Mouse (Mus musculus) neural tube, embryonic 12.5 days (tissue): ENCODE measurements at regions not wholly inside any gene's neighbourhood (a gene's known extent, or its start where the extent isn't known, plus 50 kb on each side); places are given as distances from the start of the nearest gene placed in this dataset.

ENCODE experiments used
- ATAC-seq: fragments of 200-750 bp; cut with Nextera tagmentation; 2 replicates; pipeline ENCODE4 v1.8.0; 2017; ENCODE audit warnings: low read depth, mild to moderate bottlenecking, moderate TSS enrichment, moderate library complexity; ENCODE audit not compliant: low FRiP score
- H3K27ac ChIP-seq: fragments of 300-500 bp; sonication (generic); 2 replicates; pipeline ENCODE4 v1.5.1; 2016
- H3K27me3 ChIP-seq: fragments of 300-500 bp; sonication (generic); replicated peaks from 2 replicates; pipeline ENCODE4 v1.6.1; 2016; ENCODE audit warnings: mild to moderate bottlenecking
- H3K36me3 ChIP-seq: fragments of 300-500 bp; sonication (generic); 2 replicates; pipeline ENCODE4 v1.6.1; 2016; ENCODE audit warnings: mild to moderate bottlenecking
- H3K4me1 ChIP-seq: fragments of 300-500 bp; sonication (generic); 2 replicates; pipeline ENCODE4 v1.6.1; 2016
- H3K4me2 ChIP-seq: fragments of 300-500 bp; sonication (generic); replicated peaks from 2 replicates; pipeline ENCODE4 v1.6.1; 2016; ENCODE audit warnings: mild to moderate bottlenecking
- H3K4me3 ChIP-seq: fragments of 300-500 bp; sonication (generic); 2 replicates; pipeline ENCODE4 v1.5.1; 2016
- H3K9ac ChIP-seq: fragments of 300-500 bp; sonication (generic); 2 replicates; pipeline ENCODE4 v1.6.1; 2016; ENCODE audit warnings: mild to moderate bottlenecking
- H3K9me3 ChIP-seq: fragments of 300-500 bp; sonication (generic); 2 replicates; pipeline ENCODE4 v1.6.1; 2016; ENCODE audit warnings: mild to moderate bottlenecking
- WGBS: fragments of 180-500 bp; shearing (Covaris S2); methylation state at CpG from one replicate; pipeline ENCODE4 v1.1.7; 2016; 5-methylcytosine and 5-hydroxymethylcytosine counted together

DNA sequence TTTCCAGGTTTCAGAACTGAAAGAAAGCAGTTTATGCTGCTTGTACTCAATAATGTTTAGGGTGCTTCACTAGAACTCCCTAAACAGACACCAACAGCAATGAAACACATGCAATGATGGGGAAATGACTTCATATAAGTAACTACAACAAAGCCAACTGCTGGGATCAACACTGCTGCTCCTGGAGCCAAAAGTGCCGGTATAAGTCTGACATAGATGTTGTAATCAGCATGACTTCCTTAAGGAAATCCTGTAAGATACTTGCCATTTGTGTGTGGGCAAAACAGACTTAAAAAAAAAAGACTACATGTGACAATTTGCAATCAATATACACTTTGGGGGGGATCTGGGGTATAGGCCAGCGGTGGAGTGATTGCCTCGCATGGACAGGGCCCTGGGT lies 438.4 kb upstream of the A1bg start:
- no peaks in the 10 kb centered on the region for H3K9me3 ChIP-seq
- no peaks in the 10 kb centered on the region for H3K4me1 ChIP-seq
- H3K27ac ChIP-seq: no peak overlapping the region
- no peak for ATAC-seq
- no peak overlapping the region for H3K4me2 ChIP-seq
- H3K36me3 ChIP-seq: no peaks in the 10 kb centered on the region
- H3K4me3 ChIP-seq: no peak overlapping the region
- WGBS: 84% methylated on average over 3 of the region's 3 CpGs
- H3K9ac ChIP-seq: no peak overlapping the region
- no peaks in the 10 kb centered on the region for H3K27me3 ChIP-seq

DNA sequence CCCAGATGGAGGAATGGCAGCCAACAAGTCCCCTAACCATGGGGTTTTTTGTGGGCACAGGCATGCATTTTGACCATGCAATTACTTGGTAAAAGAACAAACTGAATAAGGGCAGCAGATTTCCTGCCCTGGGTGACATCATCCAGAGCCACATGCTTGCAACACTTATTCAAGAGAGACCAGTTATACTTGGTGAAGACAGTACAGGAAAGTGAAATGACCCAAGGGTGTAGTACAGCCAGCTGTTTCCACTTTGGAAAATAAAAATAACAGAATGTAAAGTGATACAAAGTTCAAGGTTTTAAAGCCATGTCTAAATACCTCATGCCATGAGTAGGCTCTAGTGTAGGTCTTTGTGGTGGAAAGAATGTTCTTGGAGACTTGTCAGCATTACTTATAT lies 432.5 kb upstream of the A1bg start:
- no peaks in the 10 kb centered on the region for H3K4me1 ChIP-seq
- H3K9ac ChIP-seq: no peak overlapping the region
- H3K27me3 ChIP-seq: no peaks in the 10 kb centered on the region
- no peak overlapping the region for H3K4me2 ChIP-seq
- no peak overlapping the region for H3K27ac ChIP-seq
- no peak for ATAC-seq
- no peak overlapping the region for H3K4me3 ChIP-seq
- H3K36me3 ChIP-seq: no peaks in the 10 kb centered on the region
- no peaks in the 10 kb centered on the region for H3K9me3 ChIP-seq

DNA sequence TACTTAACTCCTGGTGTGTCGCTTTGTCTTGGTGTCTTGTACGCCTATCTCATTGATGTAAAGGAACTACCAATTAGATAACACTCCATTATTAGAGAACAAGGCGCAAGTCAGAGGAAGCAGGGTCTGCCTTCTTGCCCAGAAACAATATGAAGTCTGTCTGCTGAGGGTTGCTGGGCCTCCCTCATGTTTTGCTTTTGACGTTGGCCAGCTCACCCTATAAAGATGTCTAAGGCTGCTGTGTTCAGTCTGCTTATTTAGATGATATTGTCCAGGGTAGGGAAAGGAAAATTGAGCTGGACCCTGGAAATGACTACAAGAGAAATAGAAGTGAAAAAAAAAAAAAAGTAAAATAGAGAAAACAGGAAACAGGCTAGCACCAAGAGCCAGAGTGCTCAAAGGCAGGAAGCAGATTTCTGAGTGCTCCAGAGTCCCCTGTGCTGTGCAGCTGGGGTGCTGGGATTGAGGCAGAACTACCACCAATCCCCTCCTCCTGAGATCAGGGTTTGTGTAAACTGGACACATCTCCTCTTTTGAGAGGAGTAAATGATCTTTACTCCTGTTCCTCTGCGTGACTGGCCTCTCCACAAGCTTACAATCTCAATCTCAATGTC lies 429.0 kb upstream of the A1bg start:
- no peak for ATAC-seq
- Histone ChIP-seq H3K4me3 (no peak overlapping the region), H3K9me3 (no peaks in the 10 kb centered on the region), H3K9ac (no peak overlapping the region), H3K4me1 (no peaks in the 10 kb centered on the region), H3K27me3 (no peaks in the 10 kb centered on the region), H3K27ac (no peak overlapping the region), H3K36me3 (no peaks in the 10 kb centered on the region), H3K4me2 (no peak overlapping the region)
- WGBS: 66% methylated on average over 5 of the region's 5 CpGs

DNA sequence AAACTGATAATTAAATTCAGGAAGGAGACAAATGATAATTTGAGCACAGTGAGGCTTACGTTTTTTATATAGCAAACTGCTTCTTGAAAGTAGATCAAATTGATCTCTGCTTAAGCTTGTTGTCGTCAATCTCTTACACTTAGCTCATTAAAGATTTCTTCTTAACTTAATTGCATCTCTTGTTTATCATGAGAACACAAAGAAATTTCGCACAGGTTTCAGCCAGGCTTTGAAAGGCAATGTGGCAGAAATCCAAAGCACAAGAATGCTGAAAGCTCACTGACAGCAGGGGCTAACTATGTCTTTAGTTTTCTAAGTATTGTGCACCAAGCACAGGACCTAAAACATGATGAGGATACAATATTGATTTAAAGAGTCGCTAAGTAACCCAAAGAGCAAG lies 422.3 kb upstream of the A1bg start:
- Histone ChIP-seq H3K27ac (no peak overlapping the region), H3K4me2 (no peak overlapping the region), H3K9me3 (no peaks in the 10 kb centered on the region), H3K36me3 (no peaks in the 10 kb centered on the region), H3K4me1 (no peaks in the 10 kb centered on the region), H3K27me3 (no peaks in the 10 kb centered on the region), H3K9ac (no peak overlapping the region), H3K4me3 (no peak overlapping the region)
- no peak for ATAC-seq
- 66% methylated on average over 4 of the region's 4 CpGs for WGBS

DNA sequence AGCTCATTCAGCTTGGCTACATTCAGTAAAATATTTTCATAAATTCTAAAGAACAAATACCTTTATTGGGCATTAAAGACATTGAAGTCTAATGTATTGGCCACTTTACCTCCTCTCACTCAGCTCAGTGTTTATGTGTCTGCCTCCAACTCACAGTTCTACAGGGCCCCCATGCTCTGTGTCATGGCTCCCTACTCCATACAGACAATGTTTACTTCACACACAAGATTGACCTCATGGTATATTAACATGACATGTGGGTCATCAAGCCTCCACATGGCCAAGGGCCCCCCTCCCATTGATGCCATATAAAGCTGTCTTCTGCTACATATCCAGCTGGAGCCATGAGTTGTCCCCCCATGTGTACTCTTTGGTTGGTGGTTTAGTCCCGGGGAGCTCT lies 419.8 kb upstream of the A1bg start:
- Histone ChIP-seq H3K27me3 (no peaks in the 10 kb centered on the region), H3K4me3 (no peak overlapping the region), H3K36me3 (no peaks in the 10 kb centered on the region), H3K9ac (no peak overlapping the region), H3K4me2 (no peak overlapping the region), H3K27ac (no peak overlapping the region), H3K4me1 (no peaks in the 10 kb centered on the region), H3K9me3 (no peaks in the 10 kb centered on the region)
- WGBS: 86% methylated on average over 1 of the region's 1 CpGs
- no peak for ATAC-seq

DNA sequence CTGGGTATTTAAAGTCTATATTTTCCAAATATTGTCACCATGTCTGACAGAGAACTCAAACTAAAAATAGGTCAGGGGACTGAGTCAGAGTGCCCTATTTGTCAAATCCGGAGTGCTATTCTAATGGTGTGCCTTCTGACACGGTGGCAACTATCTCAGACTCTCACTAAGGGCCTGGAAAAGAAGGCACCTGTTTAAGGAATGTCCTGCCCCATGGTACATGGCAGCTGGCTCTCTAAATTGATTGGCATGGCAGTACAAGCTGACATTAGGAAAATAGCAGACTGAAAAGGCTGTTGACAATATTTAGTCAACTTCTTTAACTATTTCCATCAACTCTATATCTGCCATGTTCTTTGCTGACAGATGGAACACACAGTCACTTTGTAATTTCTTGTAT lies 405.1 kb upstream of the A1bg start:
- Histone ChIP-seq H3K9ac (no peak overlapping the region), H3K27ac (no peak overlapping the region), H3K4me3 (no peak overlapping the region), H3K4me2 (no peak overlapping the region), H3K36me3 (no peaks in the 10 kb centered on the region), H3K4me1 (no peaks in the 10 kb centered on the region), H3K27me3 (no peaks in the 10 kb centered on the region), H3K9me3 (no peaks in the 10 kb centered on the region)
- 78% methylated on average over 2 of the region's 2 CpGs for WGBS
- ATAC-seq: no peak

DNA sequence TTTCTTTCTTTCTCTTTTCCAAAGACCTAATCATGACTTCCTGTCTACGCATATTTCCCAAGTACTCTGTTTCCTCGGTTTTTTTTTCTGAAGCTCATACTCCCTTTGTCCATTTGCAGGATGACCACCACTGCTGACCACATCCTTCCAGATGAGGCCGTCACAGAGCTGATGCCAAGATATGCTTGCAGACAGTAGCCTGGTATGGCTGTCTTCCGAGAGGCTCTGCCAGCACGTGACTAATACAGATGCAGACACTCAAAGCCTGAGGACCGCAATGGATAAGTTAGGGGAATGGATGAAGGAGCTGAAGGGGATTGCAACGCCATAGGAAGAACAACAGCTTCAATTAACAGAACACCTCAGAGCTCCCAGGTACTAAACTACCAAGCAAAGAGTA lies 399.4 kb upstream of the A1bg start:
- H3K27ac ChIP-seq: no peak overlapping the region
- H3K4me2 ChIP-seq: no peak overlapping the region
- H3K9ac ChIP-seq: no peak overlapping the region
- H3K4me1 ChIP-seq: no peaks in the 10 kb centered on the region
- no peaks in the 10 kb centered on the region for H3K36me3 ChIP-seq
- WGBS: 91% methylated on average over 7 of the region's 7 CpGs
- no peak for ATAC-seq
- no peaks in the 10 kb centered on the region for H3K9me3 ChIP-seq
- H3K4me3 ChIP-seq: no peak overlapping the region
- no peaks in the 10 kb centered on the region for H3K27me3 ChIP-seq

DNA sequence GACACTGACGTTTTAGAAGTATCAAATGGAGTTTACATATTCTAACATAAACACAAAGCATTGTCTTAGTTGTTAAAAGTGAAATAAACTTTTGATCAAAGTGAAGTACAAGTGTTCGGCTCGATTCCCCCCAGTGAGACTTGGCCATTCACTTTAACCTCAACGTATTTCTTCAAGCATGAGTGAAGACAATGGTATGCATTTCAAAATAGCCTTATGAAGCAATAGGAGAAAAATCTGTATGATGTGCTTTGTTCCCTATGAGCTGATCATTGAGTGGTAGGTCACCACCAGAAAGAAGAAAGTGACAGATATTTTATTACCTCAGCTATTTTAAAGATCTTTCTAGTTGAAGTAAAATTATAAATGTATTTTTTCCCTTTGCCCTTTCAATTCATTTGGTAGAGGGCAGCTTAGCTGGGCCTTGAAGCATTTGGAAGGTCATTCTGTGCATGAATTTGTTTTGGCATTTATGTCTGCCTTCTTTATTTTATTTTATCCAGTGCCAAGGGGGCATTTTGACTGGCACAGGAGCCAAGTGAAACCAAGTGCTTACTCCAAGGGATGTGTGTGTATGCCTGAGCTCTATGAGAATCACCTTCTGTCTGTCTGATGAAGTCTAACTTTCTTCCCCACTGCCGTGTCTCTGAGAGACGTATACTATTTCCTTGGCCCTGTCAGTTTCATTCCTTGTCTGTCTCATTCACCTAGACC lies 386.8 kb upstream of the A1bg start:
- WGBS: 83% methylated on average over 6 of the region's 6 CpGs
- H3K9ac ChIP-seq: no peak overlapping the region
- ATAC-seq: no peak
- H3K9me3 ChIP-seq: no peaks in the 10 kb centered on the region
- H3K4me2 ChIP-seq: no peak overlapping the region
- H3K27me3 ChIP-seq: no peaks in the 10 kb centered on the region
- no peak overlapping the region for H3K4me3 ChIP-seq
- no peak overlapping the region for H3K27ac ChIP-seq
- no peaks in the 10 kb centered on the region for H3K4me1 ChIP-seq
- no peaks in the 10 kb centered on the region for H3K36me3 ChIP-seq

DNA sequence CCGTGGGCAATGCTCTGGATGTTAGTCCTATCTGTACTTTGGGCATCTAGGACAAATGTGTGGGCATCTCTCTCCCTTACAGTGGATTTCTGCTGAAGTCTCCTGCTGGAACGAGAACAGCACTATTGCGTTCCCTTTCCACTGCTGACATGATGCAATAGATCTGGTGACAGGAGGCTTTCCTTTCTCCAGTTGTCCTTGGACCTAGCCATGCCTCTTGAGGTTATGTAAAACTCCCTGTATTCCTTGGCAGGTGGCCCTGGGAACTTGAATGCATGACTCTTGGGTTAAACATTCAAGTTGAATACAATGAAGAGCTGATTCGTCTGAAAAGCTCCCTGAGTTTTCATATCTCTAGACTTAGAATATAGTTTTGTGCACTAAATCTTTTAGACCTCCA lies 386.1 kb upstream of the A1bg start:
- Histone ChIP-seq H3K4me2 (no peak overlapping the region), H3K27ac (no peak overlapping the region), H3K4me3 (no peak overlapping the region), H3K9me3 (no peaks in the 10 kb centered on the region), H3K4me1 (no peaks in the 10 kb centered on the region), H3K27me3 (no peaks in the 10 kb centered on the region), H3K36me3 (no peaks in the 10 kb centered on the region), H3K9ac (no peak overlapping the region)
- 81% methylated on average over 4 of the region's 4 CpGs for WGBS
- no peak for ATAC-seq

DNA sequence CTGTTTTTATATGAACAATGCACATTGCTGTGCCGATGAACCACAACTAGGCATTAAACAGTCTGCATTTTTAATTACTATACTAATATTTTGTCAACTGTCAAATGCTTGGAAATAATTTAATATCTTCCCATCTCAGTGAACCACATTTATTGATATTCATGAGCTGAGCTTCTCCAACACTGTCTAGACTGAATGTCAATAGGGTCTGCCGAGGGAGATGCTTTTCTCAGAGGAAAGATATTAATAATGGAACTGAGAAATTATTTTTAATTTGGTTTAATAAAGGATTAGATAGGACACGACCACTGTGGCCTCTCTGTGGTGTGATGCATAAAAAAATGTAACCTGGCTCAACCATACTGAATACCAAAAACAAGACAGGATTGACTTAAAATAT lies 381.7 kb upstream of the A1bg start:
- no peak for ATAC-seq
- no peaks in the 10 kb centered on the region for H3K27me3 ChIP-seq
- no peaks in the 10 kb centered on the region for H3K4me1 ChIP-seq
- 75% methylated on average over 3 of the region's 3 CpGs for WGBS
- H3K36me3 ChIP-seq: no peaks in the 10 kb centered on the region
- no peak overlapping the region for H3K9ac ChIP-seq
- H3K4me2 ChIP-seq: no peak overlapping the region
- no peak overlapping the region for H3K4me3 ChIP-seq
- no peak overlapping the region for H3K27ac ChIP-seq
- H3K9me3 ChIP-seq: no peaks in the 10 kb centered on the region

DNA sequence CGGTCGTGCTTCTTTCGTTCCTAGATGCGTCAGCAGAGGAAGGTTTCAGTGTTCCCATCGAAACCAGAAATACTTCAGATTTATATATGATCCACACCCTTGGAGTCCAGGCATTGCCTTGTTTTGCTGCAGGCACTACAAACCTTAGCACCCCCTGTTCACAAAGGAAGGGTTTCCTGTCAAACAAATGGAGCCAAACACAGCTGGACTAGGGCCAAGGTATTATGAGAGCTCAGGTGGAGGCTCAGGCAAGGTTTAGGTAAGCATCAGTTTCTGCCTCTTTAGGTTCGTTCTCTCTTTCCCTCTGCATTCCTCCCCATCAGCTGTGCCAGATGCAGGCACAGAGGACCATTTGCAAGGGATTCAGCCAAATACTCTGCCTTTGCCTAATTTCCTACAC lies 377.0 kb upstream of the A1bg start:
- no peak for ATAC-seq
- 92% methylated on average over 6 of the region's 6 CpGs for WGBS

DNA sequence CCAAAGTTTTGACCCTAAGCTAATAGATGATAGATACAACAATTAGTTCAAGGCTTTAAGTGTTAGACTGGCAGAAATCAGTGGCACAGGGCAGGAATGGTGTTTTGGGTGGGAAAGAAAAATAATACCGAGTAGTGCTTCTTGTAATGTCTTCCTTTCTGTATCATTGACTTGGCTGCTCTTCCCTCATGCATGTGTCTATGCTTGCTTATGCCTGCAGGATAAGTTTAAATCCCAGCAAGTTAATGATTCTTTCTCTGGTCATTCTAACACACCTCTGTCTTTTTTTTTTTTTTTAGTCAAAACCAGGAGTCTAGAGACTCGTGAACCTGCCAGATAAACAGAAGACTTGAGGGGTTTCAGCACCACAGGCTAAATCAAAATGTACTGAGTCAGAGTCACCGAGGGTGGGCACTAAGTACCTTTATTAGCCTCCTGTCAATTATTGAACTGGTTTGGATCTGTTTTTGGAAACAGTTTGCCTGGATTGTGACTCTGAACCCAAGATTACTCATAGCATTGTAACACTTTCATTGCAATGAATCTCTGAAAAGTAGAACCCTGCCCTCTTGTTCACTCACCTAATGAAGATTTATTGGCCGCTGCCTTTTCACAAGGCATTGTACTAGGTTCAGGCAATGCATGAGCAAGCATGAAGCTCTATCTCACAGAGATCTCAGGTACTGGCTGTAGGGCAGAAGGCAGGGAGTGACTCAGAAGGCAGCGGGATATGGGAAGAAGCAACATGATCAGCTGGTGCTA lies 374.8 kb upstream of the A1bg start:
- Histone ChIP-seq H3K4me3 (no peak overlapping the region), H3K4me1 (no peaks in the 10 kb centered on the region), H3K36me3 (no peaks in the 10 kb centered on the region), H3K4me2 (no peak overlapping the region), H3K27ac (no peak overlapping the region), H3K9ac (no peak overlapping the region), H3K27me3 (no peaks in the 10 kb centered on the region), H3K9me3 (no peaks in the 10 kb centered on the region)
- WGBS: 87% methylated on average over 5 of the region's 5 CpGs
- no peak for ATAC-seq

More for the DNA sequence above, 377.0 kb upstream of the A1bg start:
- no peak overlapping the region for H3K4me2 ChIP-seq
- H3K4me3 ChIP-seq: no peak overlapping the region
- no peaks in the 10 kb centered on the region for H3K4me1 ChIP-seq
- no peaks in the 10 kb centered on the region for H3K36me3 ChIP-seq
- H3K27ac ChIP-seq: no peak overlapping the region
- H3K27me3 ChIP-seq: no peaks in the 10 kb centered on the region
- no peak overlapping the region for H3K9ac ChIP-seq
- H3K9me3 ChIP-seq: no peaks in the 10 kb centered on the region

DNA sequence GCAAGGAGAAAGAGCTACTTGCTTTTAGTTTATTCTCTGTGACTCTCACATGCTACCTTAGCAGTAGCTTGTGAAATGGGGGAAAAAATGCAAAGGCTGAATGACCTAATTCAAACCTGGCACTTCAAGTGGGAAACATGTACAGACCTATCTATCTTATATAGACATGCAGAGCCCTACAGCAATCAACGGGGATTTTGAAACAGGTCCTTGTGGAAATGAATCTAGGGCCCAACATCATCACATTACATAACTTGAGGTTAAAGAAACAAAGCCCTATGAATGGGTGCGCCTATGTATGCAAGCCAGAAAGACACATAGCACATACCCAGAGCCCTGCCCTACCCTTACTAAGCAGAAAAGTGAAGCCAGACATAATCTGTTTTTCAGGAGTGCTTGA lies 371.8 kb upstream of the A1bg start:
- H3K27ac ChIP-seq: no peak overlapping the region
- H3K9me3 ChIP-seq: no peaks in the 10 kb centered on the region
- H3K36me3 ChIP-seq: no peaks in the 10 kb centered on the region
- no peak overlapping the region for H3K9ac ChIP-seq
- no peaks in the 10 kb centered on the region for H3K27me3 ChIP-seq
- no peak for ATAC-seq
- WGBS: 90% methylated on average over 2 of the region's 2 CpGs
- H3K4me2 ChIP-seq: no peak overlapping the region
- H3K4me1 ChIP-seq: no peaks in the 10 kb centered on the region
- no peak overlapping the region for H3K4me3 ChIP-seq
